Mouse (Mus musculus) kidney, adult 9 months (tissue): ENCODE measurements around the gene Pknox2.

Experiments used
- DNase-seq: peaks from one replicate; pipeline ENCODE4 v3.0.0; 2022

Gene Pknox2

DNA sequence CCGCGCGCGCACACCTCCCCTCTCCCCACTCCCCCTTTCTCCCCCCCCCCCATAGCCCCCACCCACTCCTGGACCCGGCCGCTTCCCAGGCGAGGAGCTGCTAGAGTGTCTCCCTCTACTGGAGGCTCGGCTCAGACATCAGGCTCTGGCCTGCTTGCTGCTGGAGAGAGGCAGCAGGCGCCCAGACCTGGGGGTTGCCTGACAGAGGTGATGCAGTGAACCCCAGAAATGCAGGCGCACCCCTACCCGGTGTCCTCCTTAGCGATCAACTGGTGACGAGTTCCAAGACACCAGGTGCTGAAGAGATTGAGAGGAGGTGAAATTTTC, at the start of gene Pknox2:
Gene Pknox2, minus strand, starts transcription at position 49 of the 327 bp plus-strand sequence.
- DNase-seq, result peak; percentile 66

GRCm38 (mm10) chr9:37188024-37188423, 40.8 kb upstream of the Pknox2 start:
- DNase-seq, result no peak

- no peak for DNase-seq
Measured at GRCm38 (mm10) chr9:37187407-37187806, 40.2 kb upstream of the Pknox2 start.

GRCm38 (mm10) chr9:37183176-37183575, 36.0 kb upstream of the Pknox2 start:
- DNase-seq, result no peak

DNA sequence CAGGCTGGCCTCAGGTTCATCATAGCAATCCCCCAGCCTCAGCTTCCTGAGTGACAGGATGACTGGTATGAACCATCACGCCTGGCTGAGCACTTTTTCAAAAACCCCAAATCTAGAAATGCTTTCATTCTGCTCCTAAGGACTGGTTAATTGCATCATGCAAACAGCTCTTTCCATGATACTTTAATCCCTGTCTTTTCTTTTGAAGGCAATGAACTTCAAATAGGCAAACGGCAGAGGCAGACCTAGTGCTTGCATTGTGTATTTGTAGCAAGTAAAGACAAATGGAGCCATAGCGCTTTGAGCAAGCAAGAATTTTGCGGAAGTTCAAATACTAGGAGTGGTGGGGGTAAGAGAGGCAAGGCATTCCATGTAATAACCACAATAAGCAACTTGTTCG, 34.4 kb upstream of the Pknox2 start:
- DNase-seq, result no peak

DNA sequence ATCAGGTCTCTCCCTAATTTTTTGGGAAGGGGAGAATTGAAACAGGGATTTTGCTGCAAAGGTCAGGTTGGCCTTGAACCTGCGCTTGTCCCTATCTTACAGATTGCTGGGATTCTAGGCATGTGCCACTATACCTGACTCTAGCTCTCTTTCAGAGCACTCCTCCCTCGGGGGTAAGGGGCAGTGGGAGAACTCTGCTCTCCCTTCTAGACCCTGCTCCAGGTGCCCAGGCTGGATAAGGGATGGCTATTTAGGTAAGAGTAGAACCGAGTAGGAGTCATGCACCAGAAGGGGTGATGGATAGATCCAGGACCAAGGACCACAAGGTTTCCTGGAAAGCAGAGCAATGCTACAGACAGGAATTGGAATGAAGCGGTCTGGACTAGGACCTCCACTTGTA, 32.4 kb upstream of the Pknox2 start:
- DNase-seq, result no peak

DNA sequence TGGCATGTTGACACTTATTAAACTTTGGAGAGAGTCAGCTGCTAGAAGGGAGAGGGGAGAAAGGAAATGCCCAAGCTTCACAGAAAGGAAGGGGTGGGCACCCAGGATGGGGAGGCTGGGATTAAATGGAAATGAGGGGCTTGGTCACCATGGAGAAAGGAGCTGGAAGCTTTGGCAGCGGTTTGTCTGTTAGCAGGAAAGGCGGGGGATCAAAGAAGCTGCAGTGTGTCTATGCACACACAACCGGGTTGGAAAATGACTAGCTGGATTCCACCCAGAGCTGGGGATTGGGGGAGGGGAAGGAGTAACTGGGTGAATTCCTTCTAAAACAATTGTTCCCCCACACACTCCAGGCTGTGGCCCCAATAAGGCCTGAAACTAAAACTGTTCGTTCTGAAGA, 31.7 kb upstream of the Pknox2 start:
- no peak for DNase-seq

DNA sequence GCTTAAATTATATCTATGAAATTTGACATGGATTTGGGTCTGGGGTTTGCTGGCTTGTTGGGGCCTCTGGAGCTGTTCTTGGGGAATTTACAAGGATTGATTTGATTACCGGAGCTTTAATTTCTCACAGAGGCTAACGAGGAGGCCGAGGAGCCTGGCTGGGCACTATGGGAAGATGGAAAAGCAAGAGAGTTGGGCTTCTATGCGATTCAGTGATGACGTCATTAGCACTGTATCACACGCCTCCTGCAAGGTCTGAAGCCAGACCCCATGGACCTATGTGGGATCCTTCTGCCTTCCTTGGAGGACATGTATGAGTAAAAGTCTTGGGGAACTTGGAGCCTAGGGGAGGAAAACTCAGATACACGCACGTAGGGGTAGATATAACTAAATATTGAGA, 30.3 kb upstream of the Pknox2 start:
- DNase-seq, result no peak

GRCm38 (mm10) chr9:37177107-37177506, 29.9 kb upstream of the Pknox2 start:
- DNase-seq, result peak; percentile 42

- no peak for DNase-seq
Measured at GRCm38 (mm10) chr9:37176002-37176401, 28.8 kb upstream of the Pknox2 start.

DNA sequence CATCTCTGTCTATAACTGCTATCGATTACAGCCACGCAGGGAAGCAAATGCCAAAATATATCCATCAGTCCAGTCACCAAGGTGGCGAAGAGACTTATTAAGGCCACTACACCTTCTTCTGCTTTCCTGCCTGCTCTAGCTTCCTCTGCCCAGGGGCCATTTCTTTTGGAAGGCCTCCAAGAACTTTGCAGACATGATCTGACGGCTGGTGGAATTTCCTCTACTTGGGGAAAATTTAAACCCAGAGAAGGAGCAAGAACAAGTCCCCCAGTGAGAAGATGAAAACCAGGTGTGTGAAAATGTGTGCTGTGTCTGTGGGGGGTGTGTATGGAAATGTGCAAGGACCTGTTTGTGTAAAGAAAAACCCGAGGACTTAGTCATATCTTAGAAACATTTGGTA, 26.2 kb upstream of the Pknox2 start:
- no peak for DNase-seq

GRCm38 (mm10) chr9:37166899-37167298, 19.7 kb upstream of the Pknox2 start:
- DNase-seq, result no peak

DNA sequence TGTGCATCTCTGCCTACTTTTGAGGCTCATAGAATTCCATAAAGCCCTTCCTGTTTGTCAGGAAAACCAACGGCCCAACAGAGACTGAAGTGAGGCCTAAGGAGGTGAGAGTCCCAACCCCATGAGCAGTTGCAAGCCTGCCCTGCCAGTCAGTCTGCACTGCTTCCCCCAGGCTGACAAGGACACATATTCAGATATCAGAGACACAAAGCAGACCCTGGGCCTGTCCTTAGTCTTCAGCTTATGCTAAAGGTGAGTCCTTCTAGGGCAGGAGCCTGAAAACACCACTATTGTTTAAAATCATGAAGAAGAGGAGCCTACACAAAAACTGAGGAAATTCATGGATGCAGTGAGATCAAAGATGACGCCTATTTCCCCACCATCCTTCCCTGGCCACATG, 13.5 kb upstream of the Pknox2 start:
- DNase-seq, result no peak

GRCm38 (mm10) chr9:37147886-37148285, 679 bp upstream of the Pknox2 start:
- DNase-seq, result no peak

DNA sequence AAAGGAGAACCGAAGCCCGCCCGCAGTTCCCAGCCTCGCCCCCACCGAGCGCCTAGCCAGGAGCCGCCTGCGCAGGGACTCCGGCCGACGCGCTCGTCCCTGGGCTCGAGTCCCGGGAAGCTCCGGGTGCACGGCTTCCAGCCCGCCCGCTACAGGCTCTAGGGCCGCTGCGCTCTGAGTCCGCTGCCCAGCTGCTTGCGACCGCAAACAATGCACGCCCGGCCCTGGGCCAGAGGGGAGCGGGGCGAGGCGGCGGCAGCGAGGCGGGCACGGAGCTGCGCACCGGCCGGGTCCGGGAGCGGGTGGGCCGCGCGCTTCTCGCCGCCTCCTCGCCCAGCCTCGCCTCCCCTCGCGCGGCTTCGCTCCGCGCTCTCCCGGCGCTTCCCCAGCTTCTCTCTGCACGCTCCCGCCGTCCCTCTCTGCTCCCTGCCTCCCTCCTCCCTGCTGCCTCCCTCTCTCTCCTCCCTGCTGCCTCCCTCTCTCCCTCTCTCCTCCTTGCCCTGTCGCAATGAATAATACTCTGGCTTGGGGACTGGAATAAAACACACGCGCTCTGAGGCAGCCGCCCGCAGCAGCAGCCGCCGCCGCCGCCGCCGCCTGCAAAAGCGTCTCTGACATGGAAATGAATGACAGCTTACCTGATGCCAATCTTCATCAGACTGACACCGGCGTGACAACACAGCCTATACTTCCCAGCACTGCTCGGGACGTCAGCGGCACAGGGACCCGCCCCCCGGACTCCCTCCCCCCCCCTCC, 426 bp downstream of the Pknox2 start:
- DNase-seq, result peak; percentile 50

DNA sequence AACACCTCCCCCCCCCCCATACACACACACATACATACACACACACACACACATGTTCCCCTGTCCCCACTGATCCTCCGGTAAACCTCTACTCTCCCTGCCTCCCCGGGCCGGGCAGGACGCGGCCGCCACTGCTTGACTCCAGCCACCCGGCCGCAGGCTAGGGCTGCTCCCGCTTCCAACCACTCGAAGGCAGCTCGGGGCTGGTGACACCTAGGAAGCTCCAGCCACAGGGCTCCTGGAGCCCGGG, 929 bp downstream of the Pknox2 start:
- no peak for DNase-seq

- DNase-seq, result no peak
Measured at GRCm38 (mm10) chr9:37145616-37146352, 1.4 kb downstream of the Pknox2 start.

- DNase-seq, result no peak
Measured at GRCm38 (mm10) chr9:37145151-37145615, 2.0 kb downstream of the Pknox2 start.

DNA sequence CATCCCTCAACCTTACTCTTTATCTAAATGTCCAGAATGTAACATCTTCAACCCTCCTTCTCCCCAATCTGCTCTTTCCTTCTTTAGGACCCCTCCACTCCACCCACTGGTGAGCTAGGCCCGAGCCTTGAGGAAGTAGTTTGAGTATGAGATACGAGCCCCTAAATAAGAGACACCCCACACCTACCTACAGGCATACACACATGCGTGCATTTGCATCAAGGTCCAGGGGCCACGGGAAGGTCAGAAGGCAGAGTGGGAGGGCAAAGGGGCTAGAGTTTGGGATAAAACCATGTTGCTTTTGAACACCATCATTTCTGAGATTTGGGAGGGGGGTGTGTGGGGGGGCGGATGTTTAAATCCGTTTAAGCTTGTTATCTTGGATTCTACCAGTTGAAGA, 2.5 kb downstream of the Pknox2 start:
- no peak for DNase-seq

DNA sequence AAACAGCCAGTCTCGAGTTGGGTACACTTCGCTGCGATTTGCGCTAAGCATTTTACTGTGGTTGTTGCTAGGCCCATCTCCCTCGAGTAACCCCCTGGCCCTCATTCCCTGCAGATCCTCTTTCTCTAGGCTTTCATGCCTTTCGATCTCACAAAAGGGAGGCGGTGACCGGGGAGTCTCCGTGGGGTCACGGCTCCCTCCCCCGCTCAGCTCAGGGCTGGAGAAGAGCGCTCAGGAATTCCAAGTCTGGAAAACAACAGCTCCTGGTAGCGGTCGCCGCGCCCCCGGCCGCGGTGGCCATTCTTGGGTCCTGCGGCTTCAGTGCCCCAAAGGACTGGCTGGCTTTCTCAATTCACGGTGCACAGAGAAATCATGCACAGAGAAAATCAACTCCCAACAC, 3.0 kb downstream of the Pknox2 start:
- no peak for DNase-seq

DNA sequence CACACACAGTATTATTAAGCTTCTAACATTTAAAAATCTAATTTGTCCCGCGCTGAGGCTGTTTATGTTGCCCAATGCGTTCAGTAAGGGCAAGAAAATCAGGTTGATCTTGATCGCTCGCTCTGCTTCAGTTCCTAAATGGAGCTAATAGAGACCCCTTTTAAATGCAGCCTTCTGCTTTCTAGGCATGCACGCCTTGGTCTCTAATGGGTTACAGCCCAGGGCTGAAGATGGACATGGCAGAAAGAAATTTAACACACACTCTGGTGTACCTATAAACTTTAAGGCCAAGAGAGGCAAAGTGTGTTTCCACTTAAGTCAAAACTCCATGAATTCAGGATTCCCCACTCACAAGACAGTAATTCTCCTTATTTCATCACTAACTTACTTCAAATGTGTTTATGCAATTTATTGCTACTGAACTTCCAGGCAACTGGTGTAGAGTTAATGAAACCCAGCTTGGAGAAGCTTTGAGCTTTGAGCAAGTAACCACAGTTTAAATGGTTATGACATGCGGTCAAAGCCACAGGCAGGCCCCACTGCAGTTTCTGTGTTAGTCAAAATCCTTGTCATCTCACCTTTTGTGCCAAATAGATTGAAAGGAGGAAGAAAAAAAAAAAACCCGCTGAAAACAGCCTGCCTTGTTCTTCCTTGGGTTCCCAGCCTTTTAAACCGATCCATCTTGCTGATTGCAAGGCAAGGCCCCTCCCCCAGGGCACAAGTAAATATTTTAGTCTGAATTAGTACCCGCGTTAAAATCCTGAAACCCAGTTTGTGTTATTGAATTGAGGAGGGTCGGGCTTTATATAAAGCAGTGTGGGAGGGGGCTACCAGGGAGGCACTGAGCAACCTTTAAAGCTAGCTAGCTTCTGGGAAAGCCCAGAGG, 3.9 kb downstream of the Pknox2 start:
- DNase-seq, result no peak

DNA sequence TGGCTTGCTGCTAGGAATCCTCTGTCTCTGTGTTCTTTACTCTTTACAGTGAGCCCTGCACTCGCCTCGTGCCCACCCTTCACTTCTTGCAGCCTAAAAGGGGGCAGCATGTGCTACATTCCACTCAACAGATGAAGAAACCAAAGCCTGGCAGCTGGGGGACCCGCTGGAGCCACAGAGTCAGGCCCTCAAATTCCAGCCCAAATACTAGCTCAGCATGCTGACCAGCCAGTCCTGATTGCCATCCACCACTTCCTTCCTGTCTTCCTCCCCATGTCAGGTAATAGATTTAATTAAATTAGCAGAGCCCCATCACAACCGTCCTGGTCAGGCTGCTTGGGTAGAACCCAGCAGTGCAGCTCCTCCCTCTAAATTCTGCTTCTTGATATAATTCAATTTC, 5.1 kb downstream of the Pknox2 start:
- DNase-seq, result no peak

DNA sequence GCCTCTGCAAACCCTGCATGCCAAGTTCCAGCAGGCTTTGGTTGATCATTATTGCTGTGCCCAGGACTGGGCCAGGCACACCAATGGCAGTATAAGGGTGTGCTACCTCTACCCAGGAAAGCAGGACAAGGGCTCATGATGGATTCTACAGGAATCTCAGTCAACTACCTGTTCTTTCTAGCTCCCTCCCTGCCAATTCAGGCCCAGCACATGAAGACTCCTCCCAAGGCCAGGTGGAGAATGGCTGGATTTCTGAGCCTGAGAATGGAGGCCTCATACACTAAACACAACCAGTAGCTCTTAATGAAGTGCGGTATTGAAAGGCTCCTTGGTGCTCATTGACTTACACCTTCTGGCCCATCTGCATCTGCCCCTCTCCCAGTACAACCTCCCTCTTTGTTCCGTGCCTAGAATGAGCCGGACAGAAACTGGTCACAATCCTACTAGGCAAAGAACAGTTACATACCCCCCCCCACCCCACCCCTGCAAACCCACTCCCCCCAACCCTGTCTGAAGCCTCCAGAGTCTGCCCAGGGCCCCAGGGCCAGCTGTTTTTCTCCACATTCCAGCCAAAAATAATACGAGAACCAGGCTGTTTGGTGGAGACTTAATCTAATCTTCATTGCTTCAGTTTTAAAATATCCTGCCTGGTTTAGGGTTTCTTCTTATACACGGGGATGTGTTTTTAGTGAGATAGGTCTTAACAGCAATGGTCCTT, 6.6 kb downstream of the Pknox2 start:
- DNase-seq, result no peak
